Mouse (Mus musculus) small intestine, adult 2 months (tissue): ENCODE measurements around the gene Ccdc134. TPM values are rescaled to one million over a fixed set of nuclear protein-coding genes. Genes with fewer than 3 reads are reported as not detected.

ENCODE experiments used
- H3K27ac ChIP-seq: fragments of 200-500 bp; 2 replicates; pipeline ENCODE4 v1.5.1; 2012; ENCODE audit warnings: low read depth, low read length, control low read depth, inconsistent platforms; ENCODE audit not compliant: insufficient read depth
- H3K27me3 ChIP-seq: fragments of 200-500 bp; 2 replicates; pipeline ENCODE4 v1.6.1; 2012; ENCODE audit warnings: mild to moderate bottlenecking, moderate library complexity, low read length, inconsistent platforms; ENCODE audit not compliant: control insufficient read depth, insufficient read depth
- H3K36me3 ChIP-seq: fragments of 200-500 bp; 2 replicates; pipeline ENCODE4 v1.6.1; 2012; ENCODE audit warnings: mild to moderate bottlenecking, low read length, control low read depth, inconsistent platforms; ENCODE audit not compliant: control insufficient read depth, insufficient read depth
- H3K4me1 ChIP-seq: fragments of 200-500 bp; 2 replicates; pipeline ENCODE4 v1.6.1; 2012; ENCODE audit warnings: low read length, inconsistent platforms, mixed read lengths; ENCODE audit not compliant: control insufficient read depth, insufficient read depth, insufficient read length
- H3K4me3 ChIP-seq: fragments of 200-500 bp; 2 replicates; pipeline ENCODE4 v1.5.1; 2012; ENCODE audit warnings: low read depth, mild to moderate bottlenecking, control low read depth, inconsistent platforms, low read length, moderate library complexity
- CTCF ChIP-seq: fragments of 200-500 bp; IDR thresholded peaks from 2 replicates; pipeline ENCODE4 v1.5.1; 2012; ENCODE audit warnings: low read depth, mild to moderate bottlenecking, control low read depth, inconsistent platforms, low read length, moderate library complexity, mixed read lengths; ENCODE audit not compliant: insufficient replicate concordance, insufficient read length; ENCODE audit errors: extremely low read depth
- POLR2A ChIP-seq: fragments of 200-500 bp; IDR thresholded peaks from 2 replicates; pipeline ENCODE4 v1.6.1; 2012; ENCODE audit warnings: low read depth, mild to moderate bottlenecking, control low read depth, inconsistent platforms, low read length, moderate library complexity
- WGBS: fragments of 180-500 bp; shearing (Covaris S2); methylation state at CpG from one replicate; pipeline ENCODE4 v1.1.7; 2018; 5-methylcytosine and 5-hydroxymethylcytosine counted together
- polyA plus RNA-seq: library from polyadenylated mRNA; depleted of rRNA; stranded (reverse); fragments of >200 nt; gene quantifications from 2 replicates; pipeline ENCODE4 v1.2.3, GENCODE M21; 2012

Ccdc134 gene
- polyA plus RNA-seq, 1 experiment: 6.9 TPM

DNA sequence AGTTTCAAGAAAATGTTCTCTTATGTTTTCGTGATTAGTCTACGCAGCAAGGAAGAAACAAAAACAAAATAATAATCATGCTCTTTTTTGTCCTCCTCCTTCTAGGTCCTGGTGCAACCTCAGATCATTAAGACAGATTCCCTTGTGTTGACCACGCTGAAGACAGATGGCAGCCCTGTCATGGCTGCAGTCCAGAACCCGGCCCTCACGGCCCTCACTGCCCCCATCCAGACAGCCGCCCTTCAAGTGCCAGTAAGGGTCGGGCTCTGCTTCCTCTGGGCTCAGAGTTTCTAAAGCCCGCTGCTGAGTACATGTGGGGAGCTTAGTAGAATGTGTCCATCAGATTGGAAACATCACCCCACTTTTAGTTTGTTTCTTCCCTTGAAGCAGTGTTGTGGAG is 44.9 kb downstream of the Ccdc134 start:
- TF ChIP-seq CTCF: no peak
- no peak for TF ChIP-seq POLR2A
- Histone ChIP-seq H3K4me1 (no peaks in the 10 kb centered on the region; the same call in none of the 2 replicates), H3K27ac (no peak overlapping the region), H3K27me3 (no peaks in the 10 kb centered on the region), H3K36me3 (peaks cover 66% of the 10 kb centered on the region), H3K4me3 (no peak overlapping the region)
- WGBS: 83% methylated on average over 8 of the region's 8 CpGs

DNA sequence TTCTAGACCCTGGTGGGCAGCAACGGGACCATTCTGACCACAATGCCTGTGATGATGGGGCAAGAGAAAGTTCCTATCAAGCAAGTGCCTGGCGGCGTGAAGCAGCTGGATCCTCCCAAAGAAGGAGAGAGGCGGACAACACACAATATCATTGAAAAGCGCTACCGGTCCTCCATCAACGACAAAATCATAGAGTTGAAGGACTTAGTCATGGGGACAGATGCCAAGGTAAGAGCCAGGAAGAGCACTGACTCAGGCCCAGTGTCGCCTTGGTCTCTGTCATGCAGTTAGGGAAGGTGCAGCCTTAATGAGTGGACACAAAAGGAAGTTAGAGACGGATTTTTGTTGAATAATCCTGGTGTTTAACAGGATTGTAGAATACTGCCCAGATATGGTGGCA is 47.4 kb downstream of the Ccdc134 start:
- no peak overlapping the region for H3K27ac ChIP-seq
- H3K27me3 ChIP-seq: no peaks in the 10 kb centered on the region
- TF ChIP-seq POLR2A (no peak), CTCF (no peak)
- no peaks in the 10 kb centered on the region; the same call in 1 of the 2 replicates for H3K4me1 ChIP-seq
- H3K36me3 ChIP-seq: peaks cover 86% of the 10 kb centered on the region
- H3K4me3 ChIP-seq: no peak overlapping the region
- WGBS: 93% methylated on average over 9 of the region's 9 CpGs

DNA sequence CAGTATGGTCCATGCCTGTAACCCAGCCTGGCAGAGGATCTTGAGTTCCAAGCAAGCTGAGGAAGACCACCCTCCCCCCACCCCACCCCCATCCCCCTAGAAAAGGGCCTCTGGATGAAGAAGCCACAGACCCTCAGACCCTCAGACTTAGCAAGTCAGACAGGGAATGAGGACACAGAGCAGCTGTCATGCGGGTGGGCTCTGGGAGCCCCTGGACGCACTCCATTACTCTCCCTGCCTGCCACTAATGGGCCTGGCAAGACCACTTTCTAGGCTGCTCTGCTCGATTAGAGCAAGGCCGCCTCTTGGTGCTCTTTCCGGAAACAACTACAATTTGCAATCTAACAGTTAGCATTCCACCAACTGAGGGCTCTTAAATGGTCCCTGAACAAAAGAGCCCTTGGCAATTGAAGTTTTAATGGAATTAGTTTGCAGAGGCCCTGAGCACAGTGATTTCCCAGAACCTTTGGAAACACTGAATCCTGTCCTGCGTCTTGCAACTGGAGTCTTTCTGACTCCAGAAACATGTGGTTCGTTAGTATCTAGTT is 50.1 kb downstream of the Ccdc134 start:
- Histone ChIP-seq H3K4me3 (no peak overlapping the region), H3K36me3 (peaks cover 91% of the 10 kb centered on the region), H3K4me1 (no peaks in the 10 kb centered on the region), H3K27ac (no peak overlapping the region), H3K27me3 (no peaks in the 10 kb centered on the region)
- no peak for TF ChIP-seq POLR2A
- TF ChIP-seq CTCF: no peak
- 92% methylated on average over 7 of the region's 7 CpGs for WGBS

DNA sequence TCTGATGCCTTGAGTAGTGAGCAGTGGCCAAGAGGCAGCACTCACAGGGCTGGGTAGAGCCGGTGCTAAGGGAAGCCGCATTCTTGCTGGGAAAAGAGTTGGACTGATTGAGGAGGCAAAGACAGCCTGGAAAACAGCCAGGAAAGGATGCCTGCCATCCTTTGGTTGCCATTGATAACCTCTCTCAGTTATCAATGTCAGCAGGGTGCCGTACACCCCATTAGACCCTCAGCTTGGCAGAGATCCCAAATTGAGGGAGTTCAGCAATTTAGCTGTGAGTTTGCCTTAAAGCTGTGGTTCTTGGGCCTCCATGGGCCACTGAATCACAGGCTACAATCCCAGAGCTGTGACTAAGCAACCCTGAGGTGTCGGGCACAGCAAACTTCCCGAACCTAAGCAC is 53.4 kb downstream of the Ccdc134 start:
- TF ChIP-seq CTCF: no peak
- peaks cover 95% of the 10 kb centered on the region for H3K36me3 ChIP-seq

DNA sequence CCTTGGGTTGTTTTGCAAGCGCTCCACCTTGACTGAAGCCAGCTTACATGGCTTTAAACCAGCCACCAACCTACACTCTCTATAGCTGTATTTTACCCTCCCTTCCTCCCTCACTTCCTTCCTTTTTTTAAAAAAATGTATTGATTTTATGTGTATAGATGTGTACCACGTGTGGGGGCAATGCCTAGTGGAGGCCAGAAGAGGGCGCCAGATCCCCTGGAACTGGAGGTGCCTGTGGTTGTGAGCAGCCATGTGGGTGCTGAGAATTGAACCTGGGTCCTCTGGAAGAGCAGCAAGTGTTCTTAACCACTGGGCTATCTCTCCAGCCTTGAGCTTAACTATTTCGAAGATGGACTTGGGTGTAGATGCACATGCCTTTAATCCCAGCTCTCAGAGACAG is 54.6 kb downstream of the Ccdc134 start:
- H3K4me1 ChIP-seq: no peaks in the 10 kb centered on the region
- H3K36me3 ChIP-seq: peaks cover 95% of the 10 kb centered on the region
- no peak overlapping the region for H3K27ac ChIP-seq
- H3K27me3 ChIP-seq: no peaks in the 10 kb centered on the region
- no peak overlapping the region for H3K4me3 ChIP-seq
- WGBS: 92% methylated on average over 4 of the region's 4 CpGs
- TF ChIP-seq POLR2A (no peak), CTCF (peak; percentile 28; the same call in 1 of the 2 replicates)

More for the DNA sequence above, 53.4 kb downstream of the Ccdc134 start:
- 95% methylated on average over 5 of the region's 5 CpGs for WGBS
- Histone ChIP-seq H3K27me3 (no peaks in the 10 kb centered on the region), H3K4me3 (no peak overlapping the region), H3K4me1 (no peaks in the 10 kb centered on the region), H3K27ac (no peak overlapping the region)

DNA sequence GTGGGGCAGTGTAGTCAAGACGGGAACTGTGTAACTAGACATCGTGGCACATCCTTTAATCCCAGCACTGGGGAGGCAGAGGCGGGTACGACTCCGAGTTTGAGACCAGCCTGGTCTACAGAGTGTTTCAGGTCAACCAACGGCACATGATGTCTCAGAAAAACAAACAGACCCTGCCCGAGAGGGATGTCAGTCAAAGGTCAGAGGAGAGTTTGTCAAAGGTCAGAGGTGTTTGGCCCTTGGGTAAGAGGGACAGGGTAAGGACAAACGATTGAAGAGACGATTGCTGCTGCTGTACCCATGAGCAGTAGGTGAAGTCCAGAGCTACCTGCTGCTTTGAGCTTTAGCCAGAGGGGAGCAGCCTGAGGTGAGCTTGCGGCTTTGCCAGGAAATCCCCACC is 55.9 kb downstream of the Ccdc134 start:
- Histone ChIP-seq H3K36me3 (peaks cover 91% of the 10 kb centered on the region), H3K27ac (no peak overlapping the region), H3K4me3 (no peak overlapping the region), H3K27me3 (no peaks in the 10 kb centered on the region), H3K4me1 (no peaks in the 10 kb centered on the region)
- TF ChIP-seq CTCF: no peak
- 81% methylated on average over 10 of the region's 10 CpGs for WGBS

DNA sequence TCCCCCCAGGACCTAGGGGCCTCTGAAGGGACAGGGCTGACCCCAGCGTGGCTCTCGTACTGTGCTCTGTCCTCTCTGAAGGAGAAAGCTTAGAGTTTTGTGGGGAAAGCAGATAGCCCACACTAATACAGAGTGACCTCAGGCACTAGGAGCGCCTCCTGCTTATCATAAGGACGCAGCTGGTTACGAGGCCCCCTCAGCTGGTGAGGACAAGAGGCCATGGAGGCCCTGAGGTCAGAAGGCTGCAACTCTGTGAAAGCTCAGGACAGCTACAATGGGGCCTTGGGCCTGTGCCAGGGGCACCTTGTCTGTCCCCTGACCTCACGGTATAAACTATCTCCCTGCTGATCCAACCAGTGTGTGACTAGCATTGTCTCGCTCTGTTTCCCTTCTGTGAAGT is 56.5 kb downstream of the Ccdc134 start:
- 89% methylated on average over 7 of the region's 7 CpGs for WGBS
- TF ChIP-seq POLR2A: no peak
- TF ChIP-seq CTCF: no peak

DNA sequence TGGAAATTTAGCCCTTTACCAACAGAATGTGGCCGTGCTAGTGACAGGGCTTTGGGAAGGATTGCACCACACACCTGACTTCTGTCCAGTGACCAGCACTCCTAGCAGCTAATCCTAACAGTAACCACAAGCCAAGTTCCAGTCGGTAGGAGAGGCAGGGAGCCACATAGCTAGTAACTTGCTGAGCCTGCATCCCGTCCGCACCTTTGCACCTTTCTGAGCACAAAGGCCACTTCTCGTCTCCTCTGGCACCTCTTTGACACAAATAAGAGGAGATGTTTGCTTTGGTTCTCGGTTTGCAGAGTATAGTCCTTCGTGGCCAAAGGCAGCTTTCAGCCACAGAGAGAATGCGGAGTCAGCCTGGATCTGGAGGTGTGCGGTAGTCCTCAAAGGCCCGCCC is 56.9 kb downstream of the Ccdc134 start:
- no peaks in the 10 kb centered on the region for H3K27me3 ChIP-seq
- no peak overlapping the region for H3K27ac ChIP-seq
- H3K4me3 ChIP-seq: no peak overlapping the region
- peaks cover 87% of the 10 kb centered on the region for H3K36me3 ChIP-seq
- WGBS: 88% methylated on average over 10 of the region's 10 CpGs
- TF ChIP-seq CTCF (no peak), POLR2A (no peak)
- no peaks in the 10 kb centered on the region for H3K4me1 ChIP-seq

More for the DNA sequence above, 56.5 kb downstream of the Ccdc134 start:
- Histone ChIP-seq H3K4me3 (no peak overlapping the region), H3K36me3 (peaks cover 88% of the 10 kb centered on the region), H3K27ac (no peak overlapping the region), H3K27me3 (no peaks in the 10 kb centered on the region), H3K4me1 (no peaks in the 10 kb centered on the region)
